Mouse (Mus musculus) hindbrain, embryonic 11.5 days (tissue): ENCODE results near the gene Polrmt. TPM values are rescaled to one million over a fixed set of nuclear protein-coding genes. Genes with fewer than 3 reads are reported as not detected.

ENCODE experiments used
- ATAC-seq: fragments of 200-750 bp; cut with Nextera tagmentation; 2 replicates; pipeline ENCODE4 v1.8.0; 2017; ENCODE audit warnings: mild to moderate bottlenecking, moderate TSS enrichment, moderate library complexity; ENCODE audit not compliant: low FRiP score
- DNase-seq: peaks from one replicate; pipeline ENCODE4 v3.0.0-alpha.2; 2015; ENCODE audit warnings: low spot score
- H3K27ac ChIP-seq: fragments of 300-500 bp; sonication (generic); 2 replicates; pipeline ENCODE4 v1.5.1; 2014; ENCODE audit warnings: mild to moderate bottlenecking, low read depth, low read length
- H3K27me3 ChIP-seq: fragments of 300-500 bp; sonication (generic); 2 replicates; pipeline ENCODE4 v1.6.1; 2014; ENCODE audit warnings: mild to moderate bottlenecking, low read length, moderate library complexity, mixed read lengths; ENCODE audit not compliant: control insufficient read depth, insufficient read depth
- H3K36me3 ChIP-seq: fragments of 300-500 bp; sonication (generic); 2 replicates; pipeline ENCODE4 v1.6.1; 2014; ENCODE audit warnings: mild to moderate bottlenecking, low read length, moderate library complexity, mixed read lengths; ENCODE audit not compliant: control insufficient read depth, insufficient read depth
- H3K4me1 ChIP-seq: fragments of 300-500 bp; sonication (generic); replicated peaks from 2 replicates; pipeline ENCODE4 v1.6.1; 2014; ENCODE audit warnings: low read length, mixed read lengths; ENCODE audit not compliant: control insufficient read depth, insufficient read depth
- H3K4me2 ChIP-seq: fragments of 300-500 bp; sonication (generic); replicated peaks from 2 replicates; pipeline ENCODE4 v1.6.1; 2014; ENCODE audit warnings: mild to moderate bottlenecking, low read depth, low read length
- H3K4me3 ChIP-seq: fragments of 300-500 bp; sonication (generic); 2 replicates; pipeline ENCODE4 v1.5.1; 2014; ENCODE audit warnings: low read depth, low read length
- H3K9ac ChIP-seq: fragments of 300-500 bp; sonication (generic); 2 replicates; pipeline ENCODE4 v1.6.1; 2014; ENCODE audit warnings: low read depth, low read length
- H3K9me3 ChIP-seq: fragments of 300-500 bp; sonication (generic); 2 replicates; pipeline ENCODE4 v1.6.1; 2016; ENCODE audit warnings: low read length; ENCODE audit not compliant: control insufficient read depth
- WGBS: fragments of 180-500 bp; shearing (Covaris S2); extraction: QIAGEN DNeasy Blood & Tissue Kit; methylation state at CpG from one replicate; pipeline ENCODE4 v1.1.7; 2014; 5-methylcytosine and 5-hydroxymethylcytosine counted together
- polyA plus RNA-seq: library from polyadenylated mRNA; unstranded; fragments of >200 nt; fragmentation: Nextera tagmentation; extraction: Ambion mirVana; gene quantifications from 2 replicates; pipeline ENCODE4 v1.2.1, GENCODE M21; 2014

Polrmt gene
- polyA plus RNA-seq, 1 experiment from 2014 or later, result 26.8 TPM

GRCm38 (mm10) chr10:79695231-79696128 lies 50.9 kb downstream of the Polrmt start:
- 65% methylated on average over 13 of the region's 13 CpGs for WGBS
- ATAC-seq (peak; percentile 36), DNase-seq (peak; percentile 76)
- Histone ChIP-seq H3K27ac (no peak overlapping the region), H3K36me3 (no peaks in the 10 kb centered on the region), H3K27me3 (no peaks in the 10 kb centered on the region), H3K9me3 (no peaks in the 10 kb centered on the region), H3K4me1 (no peaks in the 10 kb centered on the region), H3K4me2 (no peak overlapping the region), H3K4me3 (no peak overlapping the region), H3K9ac (no peak overlapping the region)

DNA sequence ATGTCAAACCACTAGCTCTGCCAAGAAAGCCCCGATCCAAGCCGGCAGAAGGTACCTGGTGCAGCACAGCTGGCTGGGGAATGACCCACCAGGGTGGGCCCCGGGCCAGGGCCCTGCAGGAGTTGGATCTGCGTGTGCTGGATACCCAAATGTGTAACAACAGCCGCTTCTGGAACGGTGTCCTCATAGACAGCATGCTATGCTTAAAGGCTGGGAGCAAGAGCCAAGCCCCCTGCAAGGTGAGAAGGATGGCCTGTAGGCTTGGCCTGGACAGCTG lies 52.1 kb downstream of the Polrmt start:
- ATAC-seq (no peak), DNase-seq (no peak)
- Histone ChIP-seq H3K9ac (no peak overlapping the region), H3K4me1 (no peaks in the 10 kb centered on the region), H3K27ac (no peak overlapping the region), H3K4me3 (no peak overlapping the region), H3K36me3 (no peaks in the 10 kb centered on the region), H3K9me3 (no peaks in the 10 kb centered on the region), H3K27me3 (no peaks in the 10 kb centered on the region), H3K4me2 (no peak overlapping the region)
- WGBS, result 85% methylated on average over 6 of the region's 6 CpGs

- DNase-seq, result no peak
- Histone ChIP-seq H3K4me2 (no peak overlapping the region), H3K27me3 (no peaks in the 10 kb centered on the region), H3K9ac (no peak overlapping the region), H3K36me3 (0 out of 2 replicates have a peak, but pooled peaks cover 3% of the 10 kb centered on the region), H3K4me3 (no peak overlapping the region), H3K4me1 (no peaks in the 10 kb centered on the region), H3K9me3 (no peaks in the 10 kb centered on the region), H3K27ac (no peak overlapping the region)
- ATAC-seq, result no peak
- WGBS, result 83% methylated on average over 12 of the region's 12 CpGs
These were observed 52.6 kb downstream of the Polrmt start for GRCm38 (mm10) chr10:79693580-79694378.

DNA sequence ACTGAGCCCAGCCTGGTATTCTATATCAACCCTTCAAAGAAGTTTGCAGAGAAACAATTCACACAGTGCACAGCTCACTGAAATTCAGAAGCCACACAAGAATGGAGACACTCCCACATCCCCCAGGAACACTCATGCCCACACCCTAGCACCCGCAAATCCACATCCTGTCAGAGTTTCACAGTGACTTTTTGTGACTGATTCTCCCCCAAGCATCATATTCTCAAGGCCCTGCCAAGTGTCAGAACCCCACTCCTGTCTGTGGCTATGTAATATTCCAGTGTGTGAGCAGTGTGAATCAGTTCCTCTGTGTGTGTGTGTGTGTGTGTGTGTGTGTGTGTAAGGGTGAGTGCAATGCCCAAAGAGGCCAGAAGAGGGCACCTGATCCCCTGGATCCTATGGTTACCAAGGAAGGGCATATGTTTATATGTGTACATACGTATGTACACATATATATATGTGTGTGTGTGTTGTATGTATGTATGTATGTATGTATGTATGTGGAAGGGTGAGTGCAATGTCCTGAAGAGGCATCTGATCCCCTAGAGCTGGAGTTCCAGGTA lies 54.3 kb downstream of the Polrmt start:
- Histone ChIP-seq H3K36me3 (peaks cover 11% of the 10 kb centered on the region), H3K4me1 (no peaks in the 10 kb centered on the region), H3K9ac (no peak overlapping the region), H3K27me3 (no peaks in the 10 kb centered on the region), H3K4me3 (no peak overlapping the region), H3K4me2 (no peak overlapping the region), H3K27ac (no peak overlapping the region), H3K9me3 (no peaks in the 10 kb centered on the region)
- no peak for DNase-seq
- WGBS, result 98% methylated on average over 2 of the region's 2 CpGs
- no peak for ATAC-seq

- ATAC-seq (no peak), DNase-seq (no peak)
- H3K36me3 ChIP-seq, result peaks cover 17% of the 10 kb centered on the region
- no peaks in the 10 kb centered on the region for H3K4me1 ChIP-seq
- H3K9me3 ChIP-seq, result no peaks in the 10 kb centered on the region
- H3K4me3 ChIP-seq, result no peak overlapping the region
- H3K27me3 ChIP-seq, result no peaks in the 10 kb centered on the region
- 94% methylated on average over 3 of the region's 3 CpGs for WGBS
- H3K27ac ChIP-seq, result no peak overlapping the region
- H3K4me2 ChIP-seq, result no peak overlapping the region
- H3K9ac ChIP-seq, result no peak overlapping the region
These were observed 57.2 kb downstream of the Polrmt start for GRCm38 (mm10) chr10:79689178-79689577.

DNA sequence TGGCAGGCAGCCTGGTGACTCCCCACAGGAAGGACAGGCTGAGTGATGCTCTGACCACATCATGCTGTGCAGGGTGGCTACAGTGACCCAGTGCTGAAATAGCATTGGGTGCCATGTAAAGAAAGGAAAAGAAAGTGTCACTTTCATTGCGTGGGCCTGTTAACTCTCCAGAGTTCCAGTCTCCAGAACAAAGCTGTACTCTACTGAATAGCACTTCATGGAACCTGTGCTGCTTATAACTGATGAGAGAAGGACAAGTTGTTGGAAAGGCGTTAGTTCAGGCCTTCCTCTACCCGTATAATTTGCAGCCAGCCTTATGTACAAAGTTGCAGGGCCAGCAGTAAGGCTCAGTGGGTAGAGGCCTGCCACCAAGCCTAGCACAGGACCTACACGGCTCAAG lies 57.7 kb downstream of the Polrmt start, which contains the start of gene Gzmm:
Gene Gzmm, plus strand, starts transcription at position 301 of the 400 bp plus-strand sequence.
- WGBS, result 83% methylated on average over 4 of the region's 4 CpGs
- H3K9ac ChIP-seq, result no peak within 1 kb of the TSS
- no peak within 1 kb of the TSS for H3K4me3 ChIP-seq
- no peak for ATAC-seq
- no peak within 1 kb of the TSS for H3K4me2 ChIP-seq
- peaks cover 19% of the 10 kb centered on the region for H3K36me3 ChIP-seq
- no peaks in the 10 kb centered on the region for H3K9me3 ChIP-seq
- DNase-seq, result no peak
- no peak within 1 kb of the TSS for H3K27ac ChIP-seq
- H3K4me1 ChIP-seq, result no peaks in the 10 kb centered on the region; the same call in 1 of the 2 replicates
- no peaks in the 10 kb centered on the region for H3K27me3 ChIP-seq

DNA sequence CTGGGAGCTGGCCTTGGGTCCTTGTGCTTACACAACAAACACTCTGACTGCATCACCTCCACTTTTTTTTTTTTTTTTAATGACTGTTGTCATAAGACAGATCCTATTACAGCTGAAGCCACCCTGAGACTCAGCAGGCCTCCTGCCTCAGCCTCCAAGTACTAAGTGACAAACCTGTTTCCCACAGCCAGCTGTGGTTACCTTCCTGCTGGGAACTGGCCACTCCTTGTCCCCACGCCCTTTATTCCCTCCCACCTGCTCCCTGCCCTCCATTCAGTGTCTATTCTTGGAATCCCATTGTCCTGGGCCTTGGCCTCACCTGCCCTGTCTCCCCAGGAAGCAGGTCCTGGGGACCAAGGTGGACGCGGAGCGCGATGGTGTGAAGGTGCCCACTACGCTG lies 58.9 kb downstream of the Polrmt start:
- H3K4me3 ChIP-seq, result no peak overlapping the region
- 97% methylated on average over 6 of the region's 6 CpGs for WGBS
- no peak overlapping the region for H3K9ac ChIP-seq
- DNase-seq (no peak), ATAC-seq (no peak)
- H3K4me2 ChIP-seq, result no peak overlapping the region
- no peaks in the 10 kb centered on the region for H3K9me3 ChIP-seq
- H3K4me1 ChIP-seq, result peaks cover 6% of the 10 kb centered on the region; the same call in 1 of the 2 replicates
- H3K27ac ChIP-seq, result no peak overlapping the region
- no peaks in the 10 kb centered on the region for H3K27me3 ChIP-seq
- peaks cover 19% of the 10 kb centered on the region for H3K36me3 ChIP-seq

DNA sequence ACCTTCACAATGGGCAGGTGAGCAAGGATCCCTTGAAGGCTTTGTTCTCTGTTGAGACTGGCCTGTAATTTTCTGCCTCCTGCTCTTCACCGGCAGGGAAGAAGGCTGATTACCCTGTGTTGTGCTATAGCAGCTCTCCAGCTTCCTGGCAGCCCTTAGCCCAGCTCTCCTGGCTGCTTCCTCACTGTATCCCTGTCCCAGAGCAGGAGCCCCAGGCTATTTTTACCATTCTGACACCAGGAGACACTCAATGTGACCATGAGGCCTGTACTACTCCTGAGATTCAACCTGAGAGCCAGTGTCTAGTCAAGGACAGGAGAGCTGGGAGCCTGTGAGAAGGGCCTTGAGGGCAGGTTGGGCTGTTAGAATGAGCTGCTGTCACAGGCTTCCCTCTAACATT lies 59.7 kb downstream of the Polrmt start:
- H3K4me3 ChIP-seq, result no peak overlapping the region
- no peaks in the 10 kb centered on the region for H3K27me3 ChIP-seq
- no peak overlapping the region for H3K27ac ChIP-seq
- no peak overlapping the region for H3K4me2 ChIP-seq
- no peak overlapping the region for H3K9ac ChIP-seq
- H3K36me3 ChIP-seq, result peaks cover 19% of the 10 kb centered on the region
- peaks cover 6% of the 10 kb centered on the region; the same call in 1 of the 2 replicates for H3K4me1 ChIP-seq
- DNase-seq (no peak), ATAC-seq (no peak)
- WGBS, result 100% methylated on average over 1 of the region's 1 CpGs
- no peaks in the 10 kb centered on the region for H3K9me3 ChIP-seq
